Mouse (Mus musculus): ENCODE data around the gene Nxnl2. TPM values are rescaled to one million over a fixed set of nuclear protein-coding genes. Genes with fewer than 3 reads are reported as not detected.

Gene Nxnl2
- polyA plus RNA-seq, 1 experiment from 2014 or later = 1.4 TPM

- no peaks in the 10 kb centered on the region for H3K9me3 ChIP-seq
- no peak for ATAC-seq (ENCODE audit: extremely low read depth, insufficient number of reproducible peaks, low FRiP score, low TSS enrichment)
- no peaks in the 10 kb centered on the region for H3K27me3 ChIP-seq (replicated peaks)
- H3K4me3 ChIP-seq = no peak overlapping the region
- H3K4me1 ChIP-seq = peaks cover 21% of the 10 kb centered on the region
- H3K36me3 ChIP-seq = peaks cover 76% of the 10 kb centered on the region
- no peak overlapping the region for H3K9ac ChIP-seq
- H3K4me2 ChIP-seq = no peak overlapping the region
- H3K27ac ChIP-seq (replicated peaks) = no peak overlapping the region
- WGBS = 86% methylated on average over 4 of the region's 4 CpGs
Observed at GRCm38 (mm10) chr13:51152966-51153669, 17.7 kb upstream of the Nxnl2 start.

GRCm38 (mm10) chr13:51153670-51154030, 17.2 kb upstream of the Nxnl2 start:
- Histone ChIP-seq H3K4me1 (peaks cover 21% of the 10 kb centered on the region), H3K4me2 (no peak overlapping the region), H3K36me3 (peaks cover 76% of the 10 kb centered on the region), H3K4me3 (no peak overlapping the region), H3K9ac (no peak overlapping the region), H3K27me3 (replicated peaks) (no peaks in the 10 kb centered on the region), H3K9me3 (no peaks in the 10 kb centered on the region), H3K27ac (replicated peaks) (no peak overlapping the region)
- WGBS = 88% methylated on average over 4 of the region's 4 CpGs
- no peak for ATAC-seq (ENCODE audit: extremely low read depth, insufficient number of reproducible peaks, low FRiP score, low TSS enrichment)

GRCm38 (mm10) chr13:51155178-51156013, 15.4 kb upstream of the Nxnl2 start:
- H3K9ac ChIP-seq = peak overlapping the region; percentile 40
- no peak overlapping the region for H3K4me3 ChIP-seq
- no peak; the same call in 1 of the 2 replicates for ATAC-seq (ENCODE audit: extremely low read depth, insufficient number of reproducible peaks, low FRiP score, low TSS enrichment)
- no peaks in the 10 kb centered on the region for H3K9me3 ChIP-seq
- peak overlapping the region; percentile 48 for H3K4me2 ChIP-seq
- WGBS = 52% methylated on average over 15 of the region's 15 CpGs
- H3K4me1 ChIP-seq = peaks cover 21% of the 10 kb centered on the region
- no peaks in the 10 kb centered on the region for H3K27me3 ChIP-seq (replicated peaks)
- peaks cover 67% of the 10 kb centered on the region for H3K36me3 ChIP-seq
- peak overlapping the region; percentile 85 for H3K27ac ChIP-seq (replicated peaks)

GRCm38 (mm10) chr13:51156014-51156386, 14.8 kb upstream of the Nxnl2 start:
- peaks cover 62% of the 10 kb centered on the region for H3K36me3 ChIP-seq
- H3K4me3 ChIP-seq = no peak overlapping the region
- H3K27ac ChIP-seq (replicated peaks) = peak overlapping the region; percentile 85
- H3K4me2 ChIP-seq = peak overlapping the region; percentile 48
- ATAC-seq (ENCODE audit: extremely low read depth, insufficient number of reproducible peaks, low FRiP score, low TSS enrichment) = no peak
- H3K9me3 ChIP-seq = no peaks in the 10 kb centered on the region
- H3K4me1 ChIP-seq = peaks cover 21% of the 10 kb centered on the region
- H3K9ac ChIP-seq = peak overlapping the region; percentile 40
- 79% methylated on average over 6 of the region's 6 CpGs for WGBS
- no peaks in the 10 kb centered on the region for H3K27me3 ChIP-seq (replicated peaks)

GRCm38 (mm10) chr13:51157291-51157690, 13.5 kb upstream of the Nxnl2 start:
- H3K36me3 ChIP-seq = peaks cover 62% of the 10 kb centered on the region
- no peak overlapping the region for H3K27ac ChIP-seq (replicated peaks)
- H3K9me3 ChIP-seq = no peaks in the 10 kb centered on the region
- peaks cover 21% of the 10 kb centered on the region for H3K4me1 ChIP-seq
- no peaks in the 10 kb centered on the region for H3K27me3 ChIP-seq (replicated peaks)
- no peak overlapping the region for H3K4me2 ChIP-seq
- H3K4me3 ChIP-seq = no peak overlapping the region
- WGBS = 53% methylated on average over 3 of the region's 3 CpGs
- no peak for ATAC-seq (ENCODE audit: extremely low read depth, insufficient number of reproducible peaks, low FRiP score, low TSS enrichment)
- no peak overlapping the region for H3K9ac ChIP-seq

- WGBS = 81% methylated on average over 2 of the region's 2 CpGs
- Histone ChIP-seq H3K9ac (no peak overlapping the region), H3K9me3 (peaks cover 4% of the 10 kb centered on the region; the same call in 1 of the 2 replicates), H3K4me3 (no peak overlapping the region), H3K27me3 (replicated peaks) (no peaks in the 10 kb centered on the region), H3K27ac (replicated peaks) (no peak overlapping the region), H3K4me1 (no peaks in the 10 kb centered on the region), H3K4me2 (no peak overlapping the region), H3K36me3 (peaks cover 29% of the 10 kb centered on the region)
- no peak for ATAC-seq (ENCODE audit: extremely low read depth, insufficient number of reproducible peaks, low FRiP score, low TSS enrichment)
Observed at GRCm38 (mm10) chr13:51161672-51162071, 9.2 kb upstream of the Nxnl2 start.

GRCm38 (mm10) chr13:51162246-51162645, 8.6 kb upstream of the Nxnl2 start:
- Histone ChIP-seq H3K27ac (replicated peaks) (no peak overlapping the region), H3K9me3 (peaks cover 4% of the 10 kb centered on the region; the same call in 1 of the 2 replicates), H3K9ac (no peak overlapping the region), H3K4me1 (no peaks in the 10 kb centered on the region), H3K27me3 (replicated peaks) (no peaks in the 10 kb centered on the region), H3K36me3 (peaks cover 28% of the 10 kb centered on the region), H3K4me3 (no peak overlapping the region), H3K4me2 (no peak overlapping the region)
- ATAC-seq (ENCODE audit: extremely low read depth, insufficient number of reproducible peaks, low FRiP score, low TSS enrichment) = no peak
- WGBS = 87% methylated on average over 6 of the region's 6 CpGs

GRCm38 (mm10) chr13:51166711-51167110, 4.1 kb upstream of the Nxnl2 start:
- no peak overlapping the region for H3K27ac ChIP-seq (replicated peaks)
- no peak overlapping the region for H3K9ac ChIP-seq
- no peak for ATAC-seq (ENCODE audit: extremely low read depth, insufficient number of reproducible peaks, low FRiP score, low TSS enrichment)
- H3K27me3 ChIP-seq (replicated peaks) = peaks cover 5% of the 10 kb centered on the region
- peaks cover 9% of the 10 kb centered on the region; the same call in 1 of the 2 replicates for H3K36me3 ChIP-seq
- 46% methylated on average over 11 of the region's 11 CpGs for WGBS
- no peak overlapping the region for H3K4me3 ChIP-seq
- H3K9me3 ChIP-seq = peaks cover 4% of the 10 kb centered on the region; the same call in 1 of the 2 replicates
- H3K4me2 ChIP-seq = no peak overlapping the region
- peaks cover 19% of the 10 kb centered on the region for H3K4me1 ChIP-seq

GRCm38 (mm10) chr13:51170215-51170614, 607 bp upstream of the Nxnl2 start:
- Histone ChIP-seq H3K36me3 (no peaks in the 10 kb centered on the region), H3K4me1 (peaks cover 31% of the 10 kb centered on the region), H3K4me2 (peak overlapping the region; percentile 100), H3K27me3 (replicated peaks) (peaks cover 22% of the 10 kb centered on the region), H3K9ac (peak overlapping the region; percentile 79), H3K27ac (replicated peaks) (0 out of 2 replicates have a peak overlapping the region, but pooled peaks have one; percentile 0), H3K9me3 (no peaks in the 10 kb centered on the region; the same call in 1 of the 2 replicates), H3K4me3 (peak overlapping the region; percentile 63)
- WGBS = 16% methylated on average over 11 of the region's 11 CpGs
- ATAC-seq (ENCODE audit: extremely low read depth, insufficient number of reproducible peaks, low FRiP score, low TSS enrichment) = no peak

- no peak for ATAC-seq (ENCODE audit: extremely low read depth, insufficient number of reproducible peaks, low FRiP score, low TSS enrichment)
- Histone ChIP-seq H3K4me3 (no peak overlapping the region), H3K36me3 (no peaks in the 10 kb centered on the region), H3K27me3 (replicated peaks) (peaks cover 22% of the 10 kb centered on the region), H3K9me3 (peaks cover 5% of the 10 kb centered on the region; the same call in 1 of the 2 replicates), H3K4me1 (peaks cover 31% of the 10 kb centered on the region), H3K27ac (replicated peaks) (no peak overlapping the region), H3K9ac (no peak overlapping the region), H3K4me2 (no peak overlapping the region)
- WGBS = 89% methylated on average over 7 of the region's 7 CpGs
Observed at GRCm38 (mm10) chr13:51172601-51173000, 1.8 kb downstream of the Nxnl2 start.

GRCm38 (mm10) chr13:51178932-51179331, 8.1 kb downstream of the Nxnl2 start:
- WGBS = 66% methylated on average over 10 of the region's 10 CpGs
- ATAC-seq (ENCODE audit: extremely low read depth, insufficient number of reproducible peaks, low FRiP score, low TSS enrichment) = no peak
- Histone ChIP-seq H3K36me3 (no peaks in the 10 kb centered on the region), H3K27ac (replicated peaks) (no peak overlapping the region), H3K27me3 (replicated peaks) (no peaks in the 10 kb centered on the region), H3K4me3 (no peak overlapping the region), H3K4me2 (no peak overlapping the region), H3K4me1 (peaks cover 11% of the 10 kb centered on the region), H3K9me3 (peaks cover 5% of the 10 kb centered on the region; the same call in 1 of the 2 replicates), H3K9ac (no peak overlapping the region)

Data from heart, embryonic 13.5 days (tissue).